Mouse (Mus musculus): ENCODE results near the gene Kif3c.

- TF ChIP-seq POLR2A (IDR thresholded peaks at IDR 0.05; ENCODE audit: control insufficient read depth, low read depth, low read length) = no peak
- TF ChIP-seq CTCF (IDR thresholded peaks at IDR 0.05; ENCODE audit: control insufficient read depth, insufficient read depth, insufficient replicate concordance, low read depth, low read length) = no peak
These were observed 24.5 kb downstream of the Kif3c start for GRCm38 (mm10) chr12:3389394-3389793.

Measured in testis, adult 2 months (tissue).